Mouse (Mus musculus) kidney, adult 2 months (tissue): ENCODE data around the gene Snx4.

Source experiments
- CTCF ChIP-seq: fragments of 200-500 bp; conservative IDR thresholded peaks from 2 replicates; pipeline ENCODE4 v1.5.1; 2011; ENCODE audit warnings: low read depth, mild to moderate bottlenecking, control low read depth, low read length, moderate library complexity, mixed read lengths; ENCODE audit not compliant: insufficient read depth, insufficient read length
- POLR2A ChIP-seq: fragments of 200-500 bp; IDR thresholded peaks from one replicate; pipeline ENCODE4 v1.6.1; 2011; ENCODE audit warnings: low read depth, low read length, control low read depth

DNA sequence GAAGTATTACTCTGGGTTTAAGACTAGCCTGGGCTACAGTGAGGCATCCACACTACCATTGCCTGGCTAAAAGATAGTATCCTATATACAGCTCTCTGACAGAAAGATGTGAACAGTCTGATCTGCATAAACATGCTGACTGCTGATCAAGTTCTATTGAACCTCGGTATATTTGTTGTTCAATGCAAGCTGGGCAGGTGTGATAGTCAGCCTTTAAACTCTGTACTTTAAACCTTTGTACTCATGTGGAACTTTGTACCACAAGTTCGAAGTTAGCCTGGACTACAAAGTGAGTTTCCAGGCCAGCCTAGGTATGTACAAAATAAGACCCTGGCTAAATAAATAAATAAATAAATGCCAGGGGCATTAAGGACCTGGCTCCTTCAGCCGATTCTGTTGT is 28.8 kb upstream of the Snx4 start:
- no peak for TF ChIP-seq CTCF
- no peak for TF ChIP-seq POLR2A
